Mouse (Mus musculus): ENCODE data around the gene Ubald1.
A peak's percentile ranks its signal among the peaks of the same experiment; 100 is the strongest.

- TF ChIP-seq GATA1 (IDR thresholded peaks at IDR 0.05; ENCODE audit: borderline replicate concordance, low read length) (no peak), FLI1 (IDR thresholded peaks at IDR 0.05; ENCODE audit: low read length) (0 out of 2 replicates have a peak, but pooled peaks have one; percentile 13)
Observed at GRCm38 (mm10) chr16:4912907-4913782, 33.0 kb upstream of the Ubald1 start.
